Mouse (Mus musculus): ENCODE data around the gene Nrxn2.

The Nrxn2 gene

DNA sequence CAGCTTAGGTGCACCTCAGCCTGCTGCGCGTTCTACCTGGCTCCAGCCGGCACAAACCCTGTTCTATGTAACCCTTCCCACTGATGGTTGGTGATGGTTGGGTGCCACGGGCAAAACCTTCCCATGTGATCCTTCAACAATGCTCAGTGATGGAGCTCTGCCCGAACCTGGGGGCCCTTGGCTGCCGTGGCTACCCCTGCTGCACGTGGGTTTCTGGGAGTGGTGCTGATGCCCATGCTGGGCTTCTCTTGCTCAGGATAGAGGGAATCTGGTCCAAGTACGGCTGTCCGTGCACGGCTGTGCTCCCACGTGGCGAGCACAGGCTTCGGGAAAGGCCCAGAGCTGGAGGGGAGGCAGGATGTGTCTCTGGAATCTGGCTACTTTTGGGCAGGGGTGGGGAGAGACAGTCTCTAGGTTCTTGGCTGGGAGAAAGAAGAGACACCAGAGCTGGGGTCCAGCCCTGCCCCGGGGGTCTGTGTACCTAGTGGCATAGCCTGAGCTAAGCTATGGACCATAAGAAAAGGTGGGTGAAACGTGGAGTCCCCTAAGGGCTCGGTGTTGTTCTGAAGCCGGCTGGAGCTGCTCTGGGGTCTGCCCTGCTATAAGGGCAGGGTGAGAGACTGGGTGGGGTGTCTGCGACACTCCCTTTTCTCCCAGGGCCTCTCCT lies 76.1 kb downstream of the Nrxn2 start:
- DNase-seq (ENCODE audit: low read depth, low spot score) = no peak

DNA sequence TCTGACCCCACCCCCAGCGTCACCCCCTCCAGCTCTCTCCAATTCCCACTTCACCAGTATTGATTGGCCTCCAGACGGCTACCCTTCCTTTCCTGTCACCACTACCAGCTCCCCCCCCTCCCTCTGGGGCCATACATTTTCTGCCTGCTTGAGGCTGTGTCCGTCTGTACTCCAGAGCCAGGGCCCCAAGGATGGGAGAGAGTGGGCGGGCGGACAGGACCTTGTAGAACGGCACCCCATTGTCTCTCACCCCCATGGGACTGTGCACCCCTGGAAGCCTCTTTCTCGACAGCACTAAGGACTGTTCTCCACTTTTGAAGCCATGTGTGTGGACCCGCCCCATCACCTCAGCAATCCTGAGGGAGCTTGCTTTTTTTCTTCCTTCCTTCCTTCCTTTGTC lies 77.2 kb downstream of the Nrxn2 start:
- no peak for DNase-seq (ENCODE audit: low read depth, low spot score)

DNA sequence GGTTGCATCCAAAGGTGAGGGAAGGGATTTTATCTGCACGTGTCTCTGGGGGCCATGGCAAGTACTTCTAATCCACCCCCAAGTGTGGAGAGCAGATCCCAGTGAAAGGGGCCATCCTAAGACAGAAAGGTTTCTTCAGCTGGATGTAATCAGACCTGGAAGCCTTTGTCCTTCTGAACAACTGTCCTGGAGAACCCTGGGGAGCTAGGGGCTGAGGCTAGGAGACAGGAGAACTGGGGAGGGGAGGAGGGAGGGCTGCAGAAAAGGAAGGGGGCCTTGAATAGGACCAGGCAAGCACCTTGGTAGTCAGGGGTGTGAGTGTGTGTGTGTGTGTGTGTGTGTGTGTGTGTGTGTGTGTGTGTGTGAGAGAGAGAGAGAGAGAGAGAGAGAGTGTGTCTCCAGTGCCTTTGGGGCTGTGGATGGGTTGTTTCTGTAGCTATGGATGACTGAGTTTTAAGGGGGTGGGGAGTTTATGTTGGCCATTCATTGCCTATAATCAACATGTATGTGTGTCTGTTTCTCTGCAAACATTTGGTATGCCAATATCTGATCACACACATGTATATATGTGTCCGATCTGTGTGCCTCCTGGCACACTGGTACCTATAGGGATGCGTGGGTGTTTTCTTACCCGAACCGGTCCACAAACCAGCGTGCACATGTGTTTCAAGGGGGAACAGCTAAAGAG lies 78.1 kb downstream of the Nrxn2 start:
- DNase-seq (ENCODE audit: low read depth, low spot score) = no peak

DNA sequence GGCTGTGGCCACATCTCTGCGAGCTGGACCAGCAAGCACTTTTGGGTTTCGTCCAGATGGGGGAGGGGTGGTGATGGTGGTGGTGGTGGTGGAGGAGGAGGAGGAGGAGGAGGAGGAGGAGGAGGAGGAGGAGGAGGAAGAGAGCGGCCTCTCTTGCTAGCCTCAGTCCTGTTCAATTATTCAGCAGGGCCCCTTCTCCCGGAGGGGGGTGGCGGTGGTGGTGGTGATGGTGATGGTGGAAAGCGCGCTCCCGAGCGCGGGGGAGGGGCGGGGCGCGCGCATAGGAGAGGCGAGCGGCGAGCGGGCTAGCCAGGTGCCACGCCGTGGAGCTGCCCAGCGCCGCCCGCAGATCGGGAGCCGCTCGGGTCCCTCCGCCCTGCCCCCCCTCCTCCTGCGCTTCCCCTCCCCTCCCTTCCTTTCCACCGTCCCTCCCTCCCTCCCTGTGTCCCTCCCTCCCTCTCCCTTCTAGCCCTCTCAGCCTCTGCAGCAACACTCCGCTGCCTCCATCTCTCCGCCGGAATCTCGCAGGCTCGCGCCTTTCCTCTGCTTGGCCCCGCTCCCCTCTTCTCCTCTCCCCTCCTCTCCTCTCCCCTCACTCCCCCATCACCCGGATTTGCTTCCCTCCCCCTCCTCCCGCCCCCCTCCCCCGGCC lies 78.7 kb downstream of the Nrxn2 start:
- peak; percentile 58 for DNase-seq (ENCODE audit: low read depth, low spot score)

DNA sequence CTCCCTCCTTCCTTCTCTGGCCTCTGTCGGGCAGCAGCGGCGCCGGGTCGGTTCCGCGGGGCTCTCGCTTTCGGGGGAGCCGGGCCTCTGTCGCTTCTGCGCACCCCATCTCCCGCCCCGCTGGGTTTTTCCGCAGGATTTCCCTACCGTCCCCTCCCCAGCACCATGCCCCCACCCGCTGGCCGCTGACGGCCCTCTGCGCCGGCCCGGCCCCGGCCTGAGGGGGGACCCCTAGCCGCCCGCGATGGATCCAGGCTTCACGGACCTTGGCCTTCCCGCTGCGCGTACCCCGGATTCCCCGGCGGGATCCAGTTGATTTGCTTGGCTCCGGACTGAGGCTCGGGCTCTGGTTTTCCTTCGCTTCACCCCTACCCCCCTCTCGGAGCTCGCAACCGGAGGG lies 79.3 kb downstream of the Nrxn2 start:
- DNase-seq (ENCODE audit: low read depth, low spot score) = no peak

DNA sequence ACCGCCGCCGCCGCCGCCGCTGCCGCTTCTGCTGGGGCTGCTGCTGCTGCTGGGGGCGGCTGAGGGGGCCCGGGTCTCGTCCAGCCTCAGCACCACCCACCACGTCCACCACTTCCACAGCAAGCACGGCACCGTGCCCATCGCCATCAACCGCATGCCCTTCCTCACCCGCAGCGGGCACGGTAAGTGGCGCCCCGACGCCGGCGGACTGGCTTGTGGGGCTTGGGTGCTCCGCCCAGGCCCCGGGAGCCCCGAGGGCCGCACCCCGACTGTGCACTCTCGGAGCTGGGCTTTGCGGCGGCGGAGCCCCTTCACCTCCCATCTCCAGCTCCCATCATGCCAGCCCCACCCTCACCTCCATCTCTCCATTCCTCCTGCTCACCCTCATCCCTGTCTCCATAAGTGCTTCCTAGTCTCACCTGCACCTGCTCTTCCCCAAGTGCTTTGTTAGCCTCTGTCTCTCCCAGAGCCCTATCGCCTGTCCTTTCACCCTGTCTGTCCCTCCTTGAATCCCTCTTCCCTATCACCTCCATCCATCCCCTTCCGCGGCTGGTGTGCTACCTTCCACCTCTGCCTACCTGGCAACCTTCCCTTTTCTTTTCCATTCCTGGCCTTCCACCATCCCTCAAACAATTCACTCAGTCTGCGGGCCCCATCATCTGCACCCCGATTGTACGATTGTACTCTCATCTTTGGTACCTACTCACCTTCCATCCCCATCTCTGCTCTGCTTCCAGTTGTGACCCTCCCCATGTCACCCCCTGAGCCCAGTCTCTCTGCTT lies 80.0 kb downstream of the Nrxn2 start:
- DNase-seq (ENCODE audit: low read depth, low spot score) = no peak

DNA sequence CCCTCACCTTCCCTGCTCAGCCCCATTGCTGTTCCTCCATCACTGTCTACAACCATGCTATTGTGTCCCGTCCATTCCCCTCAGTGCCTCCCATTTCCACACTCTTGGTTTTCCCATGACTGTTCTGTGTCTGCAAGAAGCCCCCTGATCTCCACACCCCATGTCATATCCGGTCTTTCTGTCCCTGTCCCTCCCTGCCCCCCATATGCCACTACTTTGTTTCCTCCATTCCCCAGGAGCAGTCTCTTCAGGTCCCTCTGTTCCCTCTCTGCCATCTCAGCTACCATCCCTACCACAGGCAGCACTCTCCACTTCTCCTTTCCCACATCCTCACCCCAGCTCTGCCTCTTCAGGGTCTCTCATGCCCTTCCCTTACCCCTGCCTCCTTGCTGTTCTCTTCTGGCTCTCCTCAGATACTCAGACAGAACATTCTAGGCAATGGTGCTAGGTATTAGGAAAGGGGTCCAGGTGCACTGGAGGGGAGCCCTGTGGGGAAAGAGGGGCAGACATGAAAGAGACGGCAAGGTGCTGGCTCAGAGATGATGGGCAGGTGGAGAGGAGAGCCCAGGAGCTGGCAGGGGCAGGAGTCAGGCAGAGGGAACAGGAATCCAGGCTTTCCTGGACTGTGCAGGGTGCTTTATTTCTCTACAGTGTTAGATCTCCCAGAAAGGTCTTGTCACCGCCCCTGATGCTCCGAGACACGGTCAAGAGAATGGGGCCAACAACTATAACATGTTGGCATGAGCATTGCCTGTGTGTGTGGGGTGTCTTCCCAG lies 81.5 kb downstream of the Nrxn2 start:
- DNase-seq (ENCODE audit: low read depth, low spot score) = no peak

DNA sequence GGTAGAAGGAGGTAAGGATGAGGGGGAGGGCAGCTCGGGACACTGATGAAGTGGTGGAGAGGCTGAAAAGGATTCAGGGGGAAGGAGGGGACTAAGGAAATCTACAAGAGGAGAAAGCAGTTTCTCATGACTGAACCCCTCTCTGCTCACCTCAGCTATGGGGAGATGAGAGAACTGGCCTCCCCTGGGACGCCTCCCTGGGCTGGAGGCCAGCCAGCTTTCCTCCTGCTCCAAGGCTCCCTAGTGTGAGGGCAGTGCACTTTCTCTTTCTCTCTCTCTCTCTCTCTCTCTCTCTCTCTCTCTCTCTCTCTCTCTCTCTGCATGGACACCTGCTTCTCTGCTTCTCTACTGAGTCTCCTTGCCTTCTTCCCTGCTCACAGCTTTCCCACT lies 82.1 kb downstream of the Nrxn2 start:
- DNase-seq (ENCODE audit: low read depth, low spot score) = no peak

DNA sequence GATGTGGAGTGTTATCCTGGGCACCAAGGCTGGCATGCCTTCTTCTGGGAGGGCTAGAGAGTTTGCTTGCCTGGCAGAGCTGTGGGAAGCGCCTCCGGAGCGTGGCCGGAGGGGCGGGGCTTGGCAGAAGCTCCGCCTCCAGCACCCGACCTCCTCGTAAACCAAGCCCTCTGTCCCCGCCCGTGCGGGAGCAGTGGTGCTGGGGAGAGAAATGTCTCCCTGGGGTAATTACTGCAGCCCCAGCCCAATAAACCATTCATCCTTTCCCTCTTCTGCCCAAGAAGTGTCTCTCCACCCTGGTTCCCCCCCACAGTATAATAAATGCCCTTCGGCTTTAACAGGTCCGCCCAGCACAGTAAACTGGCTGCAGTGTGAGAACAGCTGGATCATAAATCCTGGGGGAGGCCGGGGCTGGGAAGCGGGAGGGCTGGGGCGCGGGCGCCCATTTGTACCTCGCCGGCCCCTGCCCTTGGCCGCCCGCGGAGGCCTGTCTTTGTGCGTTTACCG lies 83.6 kb downstream of the Nrxn2 start:
- peak; percentile 71 for DNase-seq (ENCODE audit: low read depth, low spot score)

DNA sequence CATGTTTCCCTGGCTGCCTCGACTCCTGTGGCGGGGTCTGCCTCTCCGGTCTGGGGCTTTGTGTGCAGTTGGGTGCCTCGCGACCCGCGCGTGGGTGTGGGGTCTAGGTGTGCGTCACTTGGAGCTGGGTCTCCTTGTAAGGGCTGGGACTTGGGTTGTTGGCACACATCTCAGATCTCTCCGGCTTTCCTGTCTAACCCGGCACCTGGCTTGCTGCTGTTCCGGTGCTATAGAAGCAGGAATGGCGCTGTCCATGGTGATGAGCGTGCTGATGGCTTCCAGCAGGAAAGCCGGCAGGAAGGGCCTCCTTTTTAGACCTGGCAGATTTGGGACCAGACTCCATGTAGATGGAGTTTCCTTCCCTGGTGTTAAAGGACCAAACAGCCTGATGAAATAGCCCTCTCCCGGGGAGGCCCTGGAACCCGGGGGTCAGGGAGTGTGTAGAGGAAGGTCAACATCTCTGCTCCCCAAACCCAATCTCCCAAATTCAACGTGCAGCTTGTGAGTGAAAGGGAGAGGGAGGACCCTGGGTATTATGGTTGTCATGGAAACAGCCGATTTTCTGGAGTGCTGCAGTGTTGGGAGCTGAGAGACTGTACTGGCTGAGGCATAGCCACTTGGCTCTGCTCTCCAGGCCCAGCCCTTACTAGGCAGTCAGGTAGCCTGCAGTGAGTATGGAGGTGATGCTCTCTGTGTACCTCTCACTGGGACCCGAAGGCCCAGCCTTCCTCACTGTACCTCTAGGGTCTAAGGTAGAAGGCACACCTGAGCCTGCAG lies 84.2 kb downstream of the Nrxn2 start:
- DNase-seq (ENCODE audit: low read depth, low spot score) = peak; percentile 90

DNA sequence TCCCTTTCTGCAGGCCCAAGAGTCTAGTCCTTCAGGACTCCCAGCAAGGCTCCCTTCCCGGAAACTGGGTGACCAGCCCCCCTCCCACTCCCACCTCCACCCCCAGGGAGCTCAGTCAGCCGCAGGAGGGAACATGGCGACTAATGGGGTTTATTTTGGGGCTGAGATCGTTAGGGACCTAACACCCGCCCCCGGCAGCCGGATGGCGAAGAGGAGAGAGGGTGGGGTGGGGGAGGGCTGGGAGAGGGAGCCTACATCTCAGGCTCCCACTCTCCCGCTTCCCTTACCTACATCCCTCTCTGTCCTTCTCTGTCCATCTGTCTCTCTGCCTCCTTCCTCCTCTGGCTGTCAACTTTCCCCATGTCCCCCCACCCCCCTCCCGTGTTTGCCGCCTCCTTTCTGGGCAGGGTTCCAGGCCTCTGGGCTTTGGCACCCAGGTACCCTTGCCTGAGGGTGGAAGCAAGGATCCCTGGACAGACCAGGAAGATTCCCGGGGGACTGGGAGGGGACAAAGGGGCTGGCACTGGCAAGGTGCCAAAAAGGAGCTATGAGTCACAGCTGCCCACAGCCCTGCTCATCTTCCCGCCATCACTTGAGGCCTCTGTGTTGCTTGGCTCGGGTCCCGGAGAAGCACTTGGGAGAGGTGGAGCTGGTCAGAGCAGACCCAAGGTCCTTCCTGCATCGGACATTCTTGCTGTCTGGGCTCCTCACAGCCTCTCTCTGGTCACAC lies 85.6 kb downstream of the Nrxn2 start:
- DNase-seq (ENCODE audit: low read depth, low spot score) = no peak

DNA sequence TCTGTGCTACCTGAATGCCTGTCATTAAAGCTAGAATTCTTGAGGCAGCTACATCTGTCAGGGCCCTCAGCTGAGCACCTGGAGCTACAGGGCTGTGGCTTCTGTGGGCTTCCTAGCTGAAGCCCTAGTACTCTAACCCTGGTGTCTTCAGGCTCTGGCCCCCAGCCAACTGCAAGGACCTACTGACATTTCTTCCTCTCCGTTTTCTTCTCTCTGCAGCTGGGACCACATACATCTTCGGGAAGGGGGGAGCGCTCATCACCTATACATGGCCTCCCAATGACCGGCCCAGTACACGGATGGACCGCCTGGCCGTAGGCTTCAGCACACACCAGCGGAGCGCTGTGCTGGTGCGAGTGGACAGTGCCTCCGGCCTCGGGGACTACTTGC lies 86.1 kb downstream of the Nrxn2 start:
- no peak for DNase-seq (ENCODE audit: low read depth, low spot score)

DNA sequence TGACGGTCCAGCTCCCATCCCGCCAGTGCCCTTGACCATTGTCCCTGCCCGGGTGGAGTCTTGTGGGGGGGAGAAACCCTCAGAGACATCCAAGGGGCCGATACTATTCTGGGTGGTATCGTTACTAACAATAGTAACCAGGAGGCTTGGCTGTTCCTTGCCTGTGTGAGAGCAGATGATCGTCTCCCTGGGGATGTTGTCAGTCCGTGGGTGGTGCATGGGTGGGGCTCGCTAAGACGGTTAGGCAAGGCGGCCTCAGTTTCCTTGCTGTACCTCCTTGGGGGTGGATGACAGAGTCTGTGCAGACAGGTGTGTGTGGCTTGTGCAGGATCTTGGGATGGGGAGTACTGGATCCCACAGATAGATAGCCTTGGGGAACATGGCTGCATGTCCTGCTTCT lies 88.9 kb downstream of the Nrxn2 start:
- DNase-seq (ENCODE audit: low read depth, low spot score) = no peak

DNA sequence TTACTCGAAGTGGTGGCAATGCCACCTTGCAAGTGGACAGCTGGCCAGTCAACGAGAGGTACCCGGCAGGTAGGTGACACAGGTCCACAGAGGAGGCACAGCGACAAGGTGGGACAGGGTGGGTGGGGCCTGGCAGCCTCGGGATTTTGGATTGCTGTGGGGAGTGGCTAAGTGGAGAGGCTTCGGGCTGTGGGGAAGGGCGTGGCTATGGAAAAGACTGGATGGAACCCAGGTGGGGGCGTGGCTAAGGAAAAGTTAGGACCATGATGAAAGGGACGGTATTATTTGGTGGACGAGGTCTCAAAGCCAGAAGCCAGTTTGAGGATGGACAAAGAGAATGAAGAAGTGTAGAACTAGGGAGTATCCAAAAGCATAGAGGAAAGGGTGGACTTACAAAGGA lies 91.3 kb downstream of the Nrxn2 start:
- DNase-seq (ENCODE audit: low read depth, low spot score) = peak; percentile 69

DNA sequence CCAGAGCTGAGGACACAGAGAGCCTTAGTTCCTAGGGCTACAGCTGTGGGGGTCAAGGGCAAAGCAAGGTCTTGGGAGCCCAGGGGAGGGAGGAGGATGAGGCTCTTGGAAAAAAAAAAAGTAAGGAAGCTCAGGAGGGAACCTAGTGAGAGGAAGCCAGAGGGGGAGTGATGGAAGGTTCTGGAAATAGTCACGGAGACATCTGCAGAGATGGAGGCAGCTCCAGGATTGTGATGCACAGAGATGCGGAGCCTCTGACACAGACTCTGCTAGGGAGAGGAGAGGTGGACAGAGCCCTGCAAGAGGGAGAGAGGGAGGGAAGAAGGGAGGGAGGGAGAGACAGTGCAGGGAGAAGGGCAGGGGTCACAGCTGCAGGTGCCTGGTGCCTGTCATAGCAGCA lies 92.0 kb downstream of the Nrxn2 start:
- DNase-seq (ENCODE audit: low read depth, low spot score) = no peak

DNA sequence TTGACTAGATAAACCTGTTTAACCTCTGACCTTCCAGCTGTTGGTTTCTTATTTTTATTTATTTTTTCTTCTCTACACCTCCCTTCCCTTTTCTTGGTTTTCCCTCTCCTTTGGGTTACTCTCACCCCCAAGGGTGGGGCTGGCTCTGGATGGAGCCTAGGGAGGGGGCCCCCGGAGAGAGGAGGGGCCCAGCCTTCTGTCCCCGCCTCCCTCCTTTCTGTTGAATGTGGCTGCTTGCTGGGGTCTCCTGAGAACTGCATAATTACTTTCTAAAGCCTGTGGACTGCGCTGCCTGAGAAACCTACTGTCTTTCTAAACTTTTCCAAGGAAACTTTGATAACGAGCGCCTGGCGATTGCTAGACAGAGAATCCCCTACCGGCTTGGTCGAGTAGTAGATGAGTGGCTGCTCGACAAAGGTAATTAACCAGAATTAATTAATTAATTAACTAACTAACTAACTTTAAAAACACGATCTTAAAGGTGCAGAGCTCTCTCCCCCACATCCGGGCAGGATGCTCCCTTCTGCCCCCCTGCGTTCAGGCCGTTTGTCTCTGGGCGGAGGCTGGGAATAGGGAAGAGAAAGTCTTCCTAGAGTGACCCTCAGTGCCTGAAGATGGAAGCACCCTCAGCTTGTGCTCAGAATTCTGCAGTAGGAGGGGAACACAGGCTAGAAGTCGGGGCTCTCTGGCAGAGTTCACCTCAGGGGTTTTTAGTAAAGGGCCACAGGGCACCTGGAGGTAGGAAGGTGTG lies 95.0 kb downstream of the Nrxn2 start:
- peak; percentile 37 for DNase-seq (ENCODE audit: low read depth, low spot score)

DNA sequence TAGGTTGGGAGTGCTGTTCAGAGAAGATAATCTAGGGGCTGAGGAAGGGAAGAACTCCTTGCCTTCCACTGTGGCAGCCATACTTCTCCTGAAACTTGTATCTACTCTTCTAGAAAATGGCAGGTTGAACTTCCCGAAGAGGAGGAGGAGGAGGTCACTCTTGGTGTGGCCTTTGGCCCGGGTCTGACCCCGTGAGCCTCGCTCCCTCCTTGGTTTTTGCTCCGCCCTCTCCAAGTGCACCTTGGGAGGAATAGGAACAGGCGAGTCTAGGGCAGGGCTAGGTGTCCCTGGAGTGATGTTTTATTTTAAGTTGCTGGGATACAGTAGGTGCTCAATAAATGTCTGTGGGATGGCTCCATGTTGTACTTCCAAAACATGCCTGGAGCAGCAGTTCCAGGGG lies 96.4 kb downstream of the Nrxn2 start:
- DNase-seq (ENCODE audit: low read depth, low spot score) = peak; percentile 94

DNA sequence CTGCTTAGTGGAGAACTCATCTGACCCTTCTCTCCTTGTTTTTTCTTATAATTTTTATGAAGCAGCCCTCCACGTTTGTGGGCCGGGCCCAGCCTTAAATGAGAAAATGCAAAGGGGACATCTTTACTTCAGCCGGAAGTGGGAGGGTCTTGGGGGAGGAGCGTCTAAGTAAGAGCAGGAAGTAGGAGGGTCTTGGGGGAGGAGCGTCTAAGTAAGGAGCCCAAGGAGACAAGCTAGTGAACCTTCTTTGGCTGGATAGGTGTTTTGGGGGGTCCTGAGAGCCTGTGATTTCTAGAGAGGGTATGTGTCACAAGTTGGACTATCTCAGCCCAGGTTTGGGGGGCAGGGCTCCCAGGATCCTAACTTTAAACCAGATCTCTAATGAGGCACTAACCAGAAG lies 96.9 kb downstream of the Nrxn2 start:
- peak; percentile 95 for DNase-seq (ENCODE audit: low read depth, low spot score)

DNA sequence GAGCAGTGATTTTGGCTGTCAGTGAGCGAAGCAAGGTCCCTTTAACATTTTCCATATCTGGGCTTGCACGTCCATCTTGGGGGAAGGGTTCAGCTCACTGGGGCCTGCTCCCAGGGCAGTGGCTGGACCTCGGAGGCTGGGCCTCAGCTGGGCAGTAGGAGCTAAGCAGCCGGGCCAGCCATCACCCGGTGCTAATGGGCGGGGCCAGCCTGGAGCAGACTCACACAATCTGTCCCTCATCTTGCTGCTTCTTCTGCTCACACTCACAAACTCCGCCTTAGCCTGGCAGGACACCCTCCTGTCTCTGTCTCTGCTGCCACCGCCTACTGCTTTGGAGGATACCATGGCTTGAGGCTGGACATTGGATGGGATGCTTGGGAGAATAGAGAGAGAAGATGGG lies 97.6 kb downstream of the Nrxn2 start:
- peak; percentile 37 for DNase-seq (ENCODE audit: low read depth, low spot score)
